Mouse (Mus musculus) testis, postnatal 14 days (tissue): ENCODE measurements around the gene Sgcb.

Experiments
- DNase-seq: peaks from one replicate; pipeline ENCODE4 v3.0.0; 2021; ENCODE audit warnings: low spot score

Gene Sgcb

DNA sequence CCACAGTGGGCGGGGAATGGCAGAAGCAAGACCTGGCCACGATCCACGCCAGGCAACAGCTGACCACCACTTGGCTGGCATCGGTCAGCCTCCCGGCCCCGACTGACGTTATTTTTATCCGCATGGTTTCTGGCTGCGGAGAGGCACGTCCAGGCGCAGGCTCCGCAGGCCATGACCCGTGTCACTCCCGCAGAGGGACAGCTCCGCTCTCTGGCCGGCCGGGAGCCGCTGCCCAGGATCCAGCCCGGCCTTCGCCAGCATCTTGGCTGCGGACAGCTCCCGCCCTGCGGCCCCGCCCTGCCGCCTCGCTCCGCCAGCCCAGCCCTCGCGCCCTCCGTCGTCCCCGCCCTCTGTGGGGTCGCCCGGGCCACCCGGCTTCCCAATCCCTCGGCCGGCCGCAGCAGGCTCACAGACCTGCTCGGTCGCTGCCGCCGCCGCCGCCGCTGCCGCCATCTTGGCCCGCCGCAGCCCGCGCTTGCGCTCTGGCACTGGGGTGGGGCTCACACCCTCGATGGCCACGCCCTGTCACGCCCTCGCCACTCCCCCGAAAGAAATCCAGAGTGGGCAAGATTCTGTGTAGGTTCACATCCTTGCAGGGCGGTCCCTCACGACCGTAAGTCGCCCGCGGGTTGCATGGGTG lies at the start of gene Sgcb:
Gene Sgcb, minus strand, starts transcription at position 530 of the 640 bp plus-strand sequence.
- peak; percentile 89 for DNase-seq

DNA sequence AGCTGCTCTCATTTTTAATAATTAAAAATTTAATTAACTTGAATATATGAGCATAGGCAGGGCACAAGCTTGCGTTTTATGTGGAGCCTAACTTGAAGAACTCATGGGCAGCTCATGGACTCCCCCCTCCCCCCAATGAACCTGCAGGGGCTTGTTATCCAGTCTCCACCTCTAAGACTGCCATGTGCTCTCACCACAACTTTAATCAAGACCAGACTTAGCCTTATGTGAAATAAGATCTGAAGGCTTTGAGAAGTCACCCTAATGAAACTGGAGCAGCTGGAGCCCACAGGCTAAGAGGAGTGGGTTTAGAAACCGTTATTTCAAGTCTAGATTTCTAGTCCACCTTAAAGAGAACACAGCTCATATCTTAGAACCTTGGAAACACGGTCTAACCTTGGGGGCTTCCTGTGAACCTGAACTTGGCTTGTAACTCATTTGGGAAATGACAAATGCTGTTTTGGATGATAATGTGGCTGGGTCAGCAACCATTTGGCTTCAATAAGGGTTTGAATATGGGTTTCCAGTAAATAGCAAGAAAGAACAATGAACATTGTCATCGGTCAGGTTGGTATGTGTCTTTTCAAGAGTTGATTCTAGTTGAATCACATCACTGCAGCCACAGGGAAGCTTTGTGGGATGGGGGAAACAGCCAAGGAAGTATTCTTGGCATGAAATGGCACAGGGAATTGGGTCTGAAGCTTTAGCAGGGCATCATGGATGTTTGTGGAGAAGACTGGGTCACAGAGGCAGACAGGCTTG lies 46.8 kb upstream of the Sgcb start:
- DNase-seq, result no peak

GRCm38 (mm10) chr5:73693778-73694177 lies 46.2 kb upstream of the Sgcb start:
- no peak for DNase-seq

GRCm38 (mm10) chr5:73691723-73692520 lies 44.3 kb upstream of the Sgcb start:
- no peak for DNase-seq

DNA sequence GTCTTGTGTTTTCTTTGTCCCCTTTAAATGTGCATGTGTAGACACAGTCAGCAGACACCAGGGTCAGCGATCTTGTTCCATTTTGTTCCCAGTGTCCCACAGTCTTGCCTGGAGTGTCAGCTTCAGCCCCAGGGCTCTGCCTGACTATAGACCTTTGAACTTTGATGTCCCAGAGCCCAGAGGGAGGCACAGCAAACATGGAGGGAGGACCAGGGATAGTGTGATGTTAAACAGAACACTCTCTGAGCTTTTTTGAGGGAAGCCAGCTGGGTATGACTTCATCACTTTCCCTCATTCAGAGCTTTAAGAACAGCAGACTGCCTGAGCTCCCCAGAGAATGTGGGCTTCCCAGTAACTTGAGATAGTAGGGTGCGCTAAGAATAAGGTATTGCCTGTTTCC lies 42.6 kb upstream of the Sgcb start:
- DNase-seq, result no peak

DNA sequence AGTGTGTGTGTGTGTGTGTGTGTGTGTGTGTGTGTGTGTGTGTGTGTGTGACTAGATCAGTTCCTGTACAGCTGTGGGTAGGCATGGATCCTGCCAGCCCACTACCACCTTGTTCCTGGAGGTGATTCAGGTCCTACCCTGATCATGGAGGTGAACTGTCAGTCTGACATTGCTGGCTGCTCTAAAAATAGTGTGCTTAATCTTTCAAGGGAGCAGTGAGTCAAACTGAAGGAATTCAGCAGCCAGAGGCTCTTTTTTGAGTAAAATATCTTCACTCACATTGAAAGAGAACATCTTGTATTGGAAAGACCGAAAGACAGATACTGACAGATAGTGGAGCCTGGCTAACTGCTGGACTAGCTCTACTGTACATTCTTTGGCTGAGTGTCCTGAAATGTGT lies 41.0 kb upstream of the Sgcb start:
- DNase-seq, result no peak

DNA sequence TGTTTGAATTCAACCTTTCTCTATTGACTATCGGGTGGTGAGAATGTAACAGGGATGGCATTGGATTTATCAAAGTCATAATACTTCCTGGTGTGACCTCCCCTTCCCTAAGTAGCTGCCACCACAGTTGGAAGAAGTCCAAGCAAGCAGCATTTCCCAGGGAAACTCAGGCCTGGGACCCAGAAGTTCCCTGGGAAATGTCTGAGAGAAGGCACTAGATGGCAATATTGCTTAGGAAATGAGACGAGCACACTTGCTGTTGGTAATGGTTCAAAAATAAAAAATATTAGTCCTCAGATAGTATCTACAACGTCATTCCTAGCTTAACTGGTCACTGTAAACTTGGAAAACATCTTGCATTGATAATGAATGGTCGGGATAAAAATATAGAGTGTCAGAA lies 38.6 kb upstream of the Sgcb start:
- DNase-seq, result no peak

GRCm38 (mm10) chr5:73683706-73684409 lies 36.3 kb upstream of the Sgcb start:
- no peak for DNase-seq

DNA sequence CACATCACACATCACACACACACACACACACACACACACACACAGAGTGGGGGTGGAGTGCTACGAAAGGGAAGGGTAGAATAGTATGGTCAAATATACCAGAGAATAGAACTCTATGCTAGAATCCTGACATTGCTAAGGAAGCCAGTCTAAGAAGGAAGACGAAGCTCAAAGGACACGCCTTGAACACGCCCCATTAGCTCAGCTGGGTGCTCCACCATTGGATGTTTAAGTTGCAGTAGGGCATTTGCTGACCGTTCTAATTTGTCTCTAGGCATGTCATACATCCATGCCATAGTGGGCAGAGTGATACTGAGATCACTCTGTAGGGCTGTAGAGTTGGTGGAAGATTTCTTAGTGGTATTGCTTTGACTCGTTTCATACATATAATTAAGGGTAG lies 35.6 kb upstream of the Sgcb start:
- no peak for DNase-seq

GRCm38 (mm10) chr5:73676626-73677025 lies 29.0 kb upstream of the Sgcb start:
- DNase-seq, result no peak

DNA sequence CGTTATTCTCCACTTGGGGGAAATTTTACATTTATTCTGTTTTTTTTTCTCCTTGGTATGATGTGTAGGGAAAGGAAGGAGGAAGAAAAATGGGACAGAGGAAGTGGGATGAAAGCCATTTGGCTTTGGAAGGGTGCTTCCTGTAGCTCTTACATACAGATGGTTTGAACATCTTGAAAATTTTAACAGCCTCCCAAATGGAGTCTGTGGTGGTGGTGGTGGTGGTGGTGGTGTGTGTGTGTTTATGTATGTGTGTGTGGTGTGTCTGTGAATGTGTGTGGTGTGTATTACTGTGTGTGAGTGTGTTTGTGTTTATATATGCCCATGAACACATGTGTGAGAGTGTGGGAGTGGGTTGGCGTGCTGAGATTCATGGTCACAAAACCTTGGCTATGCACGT lies 28.0 kb upstream of the Sgcb start:
- no peak for DNase-seq

GRCm38 (mm10) chr5:73669386-73669785 lies 21.8 kb upstream of the Sgcb start:
- DNase-seq, result no peak

DNA sequence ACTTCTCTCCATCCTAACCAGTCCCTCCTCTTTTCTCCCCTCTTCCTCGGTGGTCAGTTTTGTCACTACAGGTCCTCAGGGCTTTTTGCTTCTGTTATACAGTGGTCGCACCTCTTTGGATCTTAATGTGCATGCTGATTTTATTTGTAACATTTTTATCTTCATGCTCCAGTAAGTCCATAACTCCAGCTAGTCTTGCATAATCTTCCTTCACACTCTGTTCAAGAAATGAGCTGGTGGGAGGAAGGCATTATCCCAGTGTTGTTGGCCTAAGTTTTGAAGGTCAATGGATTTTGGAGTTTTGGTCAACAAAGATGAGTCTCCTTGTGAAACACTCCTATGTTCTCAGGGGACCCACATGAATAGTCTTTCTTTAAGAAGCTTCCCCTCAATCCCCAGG lies 20.3 kb upstream of the Sgcb start:
- no peak for DNase-seq

DNA sequence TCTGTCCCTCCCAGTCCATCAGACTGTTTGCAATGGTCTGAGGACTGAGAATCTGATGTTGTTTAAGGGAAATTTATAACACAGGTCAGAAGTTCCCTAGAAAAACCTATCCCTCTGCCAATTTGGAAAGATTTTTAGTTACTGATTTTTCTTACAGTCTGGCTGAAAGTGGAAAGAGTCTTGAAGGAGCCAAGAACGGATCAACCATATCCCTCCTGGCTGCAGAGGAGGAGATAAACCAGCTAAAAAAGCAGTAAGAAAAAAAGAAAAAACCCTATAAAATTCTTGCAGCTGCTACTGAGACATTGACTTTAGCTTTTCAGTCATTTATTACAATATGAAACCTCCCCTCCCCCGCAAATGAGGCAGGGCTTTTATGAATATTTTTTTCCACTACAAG lies 19.1 kb upstream of the Sgcb start:
- no peak for DNase-seq

GRCm38 (mm10) chr5:73651855-73652201 lies 4.2 kb upstream of the Sgcb start:
- no peak for DNase-seq

DNA sequence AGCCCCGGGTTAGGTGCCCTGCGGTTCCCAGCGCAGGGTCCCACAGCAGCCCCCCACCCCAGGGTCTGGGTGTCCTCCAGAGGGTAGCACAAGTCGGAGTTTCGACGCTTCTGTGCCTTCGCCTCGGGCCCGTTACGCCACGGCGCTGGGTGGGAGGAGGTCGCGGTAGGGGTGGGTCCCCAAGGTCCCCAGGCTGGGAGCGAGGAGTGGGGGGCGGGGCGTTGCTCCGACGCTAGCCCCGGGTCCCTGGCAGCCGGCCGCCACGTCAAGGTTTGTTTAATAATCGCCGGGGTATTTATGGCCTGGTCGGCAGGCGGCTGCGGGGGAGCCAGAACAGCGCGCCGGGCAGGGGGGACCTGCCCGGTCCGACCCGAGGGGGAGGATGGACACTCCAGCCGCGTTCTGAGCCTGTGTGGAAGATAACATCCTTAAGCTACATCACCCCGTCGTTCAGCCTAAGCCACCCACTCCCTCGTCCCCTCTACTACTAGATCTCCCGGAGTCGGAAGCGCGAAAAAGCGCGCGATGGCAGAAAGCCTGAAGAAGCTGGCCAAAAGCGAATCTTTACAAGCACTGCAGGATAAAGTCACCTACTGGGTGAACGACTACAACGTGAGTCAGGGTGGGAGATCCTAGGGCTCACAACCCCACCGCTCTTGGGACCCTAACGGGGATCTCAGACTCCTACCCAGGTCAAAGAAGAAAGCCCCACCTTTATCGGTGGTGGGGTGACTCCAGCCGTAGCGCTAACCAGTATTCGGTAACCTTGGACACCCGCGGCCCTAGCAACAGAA lies 3.7 kb upstream of the Sgcb start, which contains the start of gene Spata18:
Gene Spata18, plus strand, starts transcription at position 319 of the 794 bp plus-strand sequence.
- no peak for DNase-seq

DNA sequence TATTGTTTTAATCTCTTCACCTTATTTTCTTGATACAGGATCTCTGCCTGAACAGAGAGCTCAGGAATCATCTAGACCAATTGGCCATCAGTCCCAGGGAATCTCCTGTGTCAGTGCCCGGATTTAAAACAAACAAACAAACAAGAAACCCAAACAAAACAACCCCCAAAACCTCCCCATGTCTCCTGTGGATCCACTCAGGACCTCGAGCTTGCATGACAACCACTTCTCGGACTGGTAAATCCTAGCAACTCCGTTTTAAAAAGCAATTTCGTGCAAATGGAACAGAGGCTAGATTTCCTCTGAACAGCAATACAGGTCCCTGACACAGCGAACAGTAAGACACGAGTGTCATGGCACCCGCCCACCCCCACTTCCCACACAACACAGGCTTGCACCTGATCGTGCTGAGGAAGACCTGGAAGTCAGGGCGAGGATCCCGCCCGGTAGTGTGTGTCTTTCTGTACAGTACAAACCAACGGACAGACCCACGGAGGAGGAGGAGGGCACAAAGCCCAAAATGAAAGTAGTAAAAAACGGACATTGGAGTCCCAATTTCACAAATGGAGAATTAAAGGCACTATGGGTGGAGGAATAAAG lies 2.9 kb upstream of the Sgcb start:
- DNase-seq, result no peak

DNA sequence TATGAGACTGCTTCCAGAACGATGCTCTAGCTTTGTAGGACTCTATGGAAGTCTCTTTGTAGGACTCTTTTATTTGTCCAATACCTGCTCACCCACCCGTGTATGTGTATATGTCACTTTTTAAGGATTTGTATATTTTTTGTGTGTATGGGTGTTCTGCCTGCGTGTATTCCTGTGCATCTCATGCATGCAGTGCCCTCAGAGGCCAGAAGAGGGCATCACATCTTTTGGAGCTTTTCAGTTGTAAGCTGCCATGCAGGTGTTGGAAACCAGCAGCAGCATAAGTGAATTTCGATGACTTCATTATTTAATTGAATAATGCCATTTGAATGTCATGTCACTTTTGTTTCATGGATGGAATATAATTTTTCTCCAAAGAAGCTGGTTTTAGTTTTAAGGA lies 5.5 kb downstream of the Sgcb start:
- DNase-seq, result no peak

DNA sequence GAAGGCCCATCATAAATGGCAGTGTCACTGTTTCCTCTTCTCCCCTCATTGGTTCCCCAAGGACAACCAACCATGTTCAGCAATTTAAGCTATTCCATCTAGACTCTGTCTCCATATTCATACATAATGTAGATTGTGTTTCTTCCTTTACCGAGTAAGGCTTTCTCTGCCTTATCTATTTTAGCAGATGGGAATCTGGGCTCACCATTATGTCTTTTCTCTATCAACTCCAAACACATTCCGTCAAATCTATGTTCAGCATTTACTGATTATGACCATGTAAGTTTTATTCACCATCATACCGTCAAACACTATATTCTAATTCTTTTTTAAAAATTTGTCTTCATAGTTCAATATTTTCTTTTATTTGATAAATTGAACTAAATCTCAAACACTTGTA lies 6.5 kb downstream of the Sgcb start:
- DNase-seq, result no peak

DNA sequence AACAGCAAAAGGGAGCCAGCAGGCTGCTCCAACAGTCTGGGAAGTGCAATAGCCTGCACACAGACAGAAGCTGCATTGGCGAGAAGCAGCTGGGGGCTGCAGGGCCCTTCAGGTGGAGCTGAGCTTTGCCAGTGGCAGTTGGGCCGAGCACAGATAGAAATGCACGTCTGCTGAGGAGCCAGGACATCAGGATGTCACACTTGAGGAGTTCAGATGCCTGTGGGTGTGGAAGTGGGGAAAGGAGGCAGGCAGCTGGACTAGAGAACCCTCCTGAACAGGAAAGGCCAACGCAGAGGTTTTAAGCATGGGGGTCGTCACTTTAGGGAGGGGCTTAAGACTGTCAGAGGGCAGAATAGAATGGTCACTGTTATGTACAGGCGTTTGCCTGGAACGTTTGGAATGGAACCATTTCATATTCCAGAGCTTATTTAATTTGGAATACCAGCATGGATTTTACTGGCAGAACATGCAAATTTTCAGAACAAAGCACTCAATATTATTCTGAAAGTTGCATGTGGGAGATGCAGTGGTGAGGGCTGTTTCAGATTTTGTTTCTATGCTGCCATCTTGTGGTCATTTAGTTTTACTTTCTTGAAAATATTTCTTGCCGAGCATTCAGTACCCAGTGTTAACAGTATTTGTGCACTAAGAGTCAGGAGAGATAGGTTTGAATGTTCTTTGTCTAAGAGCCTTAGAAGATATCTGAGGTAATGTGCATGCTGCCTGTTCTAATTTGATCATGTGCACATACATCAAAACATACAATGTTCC lies 10.1 kb downstream of the Sgcb start:
- no peak for DNase-seq
